Mouse (Mus musculus): ENCODE results near the gene Smtnl2.

DNA sequence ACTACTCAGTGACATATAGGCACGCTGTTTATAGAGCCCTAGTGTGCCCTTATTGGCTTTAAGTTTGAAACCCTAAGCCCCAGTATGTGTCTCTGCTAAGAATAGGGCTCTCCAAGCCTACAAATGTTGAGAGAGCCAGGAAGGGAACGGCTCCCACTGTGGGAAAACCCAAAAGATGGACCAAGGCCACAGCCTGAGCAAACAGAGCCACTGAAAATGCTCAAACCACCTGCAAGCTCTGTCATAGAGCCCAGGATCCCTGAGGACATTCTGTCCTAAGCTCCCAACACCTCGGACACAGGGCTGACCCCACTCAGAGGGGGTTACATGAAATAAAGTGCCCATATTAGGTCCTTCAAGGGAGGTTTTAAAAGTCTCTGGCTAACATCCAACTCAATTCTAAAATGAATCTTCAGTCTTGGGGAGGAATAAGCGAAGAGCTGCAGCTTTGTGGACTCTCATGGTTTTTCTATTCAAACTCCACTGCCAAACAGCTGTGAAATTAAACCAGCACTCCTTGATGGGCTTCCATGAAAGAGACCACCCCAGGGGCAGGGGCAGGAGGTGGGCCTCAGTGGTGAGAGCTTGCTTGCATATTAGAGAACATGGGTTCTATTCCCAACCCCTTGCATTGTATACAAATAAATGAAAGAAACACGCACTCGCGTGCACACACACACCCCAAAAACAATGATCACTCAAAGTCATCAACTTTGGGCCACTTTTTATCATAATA is 21.9 kb downstream of the Smtnl2 start:
- no peak for TF ChIP-seq ZNF384 (IDR thresholded peaks at IDR 0.05; ENCODE audit: low read depth, low read length)
- no peak for TF ChIP-seq CHD2 (IDR thresholded peaks at IDR 0.05; ENCODE audit: low read depth, low read length)

All from ES-E14 (cell line).